Mouse (Mus musculus): ENCODE data around the gene Pam. TPM values are rescaled to one million over a fixed set of nuclear protein-coding genes. Genes with fewer than 3 reads are reported as not detected.

Gene Pam
- polyA plus RNA-seq, 1 experiment from 2014 or later, result 77.3 TPM

GRCm38 (mm10) chr1:97938586-97938985, 156.9 kb downstream of the Pam start:
- Histone ChIP-seq H3K9ac (replicated peaks; ENCODE audit: low read depth, low read length) (no peak overlapping the region), H3K4me2 (replicated peaks; ENCODE audit: low read depth, low read length) (no peak overlapping the region), H3K27ac (ENCODE audit: low read length) (no peak overlapping the region), H3K9me3 (ENCODE audit: control insufficient read depth, low read depth, low read length) (no peaks in the 10 kb centered on the region), H3K4me3 (ENCODE audit: low read depth, low read length) (no peak overlapping the region), H3K4me1 (ENCODE audit: control insufficient read depth, insufficient read depth, low read length) (peaks cover 4% of the 10 kb centered on the region), H3K36me3 (ENCODE audit: control insufficient read depth, insufficient read depth, low read length) (no peaks in the 10 kb centered on the region), H3K27me3 (ENCODE audit: control insufficient read depth, insufficient read depth, low read length) (no peaks in the 10 kb centered on the region)
- no peak for ATAC-seq (ENCODE audit: insufficient number of reproducible peaks, insufficient read depth, low FRiP score, low read depth)
- 84% methylated on average over 3 of the region's 3 CpGs for WGBS

DNA sequence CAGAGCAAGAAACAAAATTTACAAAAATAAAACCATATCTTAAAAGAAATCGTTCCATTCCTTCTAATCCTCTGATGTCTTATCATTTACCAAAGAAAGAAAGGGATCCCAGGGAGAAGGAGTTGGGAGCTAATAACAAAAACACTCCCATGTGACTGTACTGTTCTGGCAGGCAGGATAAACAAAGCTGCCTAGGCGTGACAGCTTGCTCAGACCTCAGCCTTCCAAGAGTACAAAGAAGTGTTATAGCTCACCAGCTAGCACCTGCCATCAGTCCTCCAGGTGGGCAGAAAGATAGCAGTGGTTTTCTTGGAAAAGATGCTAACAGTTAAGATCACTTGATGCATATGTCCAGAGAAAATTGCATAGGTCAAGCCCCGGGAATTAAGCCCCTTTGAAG, 157.4 kb downstream of the Pam start:
- Histone ChIP-seq H3K27me3 (ENCODE audit: control insufficient read depth, insufficient read depth, low read length) (no peaks in the 10 kb centered on the region), H3K4me2 (replicated peaks; ENCODE audit: low read depth, low read length) (no peak overlapping the region), H3K9ac (replicated peaks; ENCODE audit: low read depth, low read length) (no peak overlapping the region), H3K36me3 (ENCODE audit: control insufficient read depth, insufficient read depth, low read length) (no peaks in the 10 kb centered on the region), H3K27ac (ENCODE audit: low read length) (no peak overlapping the region), H3K4me3 (ENCODE audit: low read depth, low read length) (no peak overlapping the region), H3K4me1 (ENCODE audit: control insufficient read depth, insufficient read depth, low read length) (peaks cover 4% of the 10 kb centered on the region), H3K9me3 (ENCODE audit: control insufficient read depth, low read depth, low read length) (no peaks in the 10 kb centered on the region)
- ATAC-seq (ENCODE audit: insufficient number of reproducible peaks, insufficient read depth, low FRiP score, low read depth), result no peak
- 39% methylated on average over 3 of the region's 3 CpGs for WGBS

DNA sequence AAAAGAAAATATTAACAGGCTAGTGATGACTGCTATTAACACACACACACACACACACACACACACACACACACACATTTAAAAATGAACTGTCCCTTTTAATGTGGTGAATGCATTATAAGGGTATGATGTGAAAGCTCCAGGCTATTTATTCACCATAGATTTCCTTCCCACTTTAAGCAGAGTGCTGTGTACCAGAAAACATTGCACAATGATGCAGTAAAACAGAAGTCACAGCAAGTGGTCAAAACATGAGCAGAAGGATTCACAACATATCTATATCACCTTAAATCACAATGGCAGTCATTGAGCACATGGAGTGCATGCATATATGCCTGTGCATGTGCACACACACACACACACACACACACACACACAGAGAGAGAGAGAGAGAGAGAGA, 160.5 kb downstream of the Pam start:
- H3K27me3 ChIP-seq (ENCODE audit: control insufficient read depth, insufficient read depth, low read length), result no peaks in the 10 kb centered on the region
- no peak overlapping the region for H3K4me3 ChIP-seq (ENCODE audit: low read depth, low read length)
- no peak overlapping the region for H3K27ac ChIP-seq (ENCODE audit: low read length)
- H3K9me3 ChIP-seq (ENCODE audit: control insufficient read depth, low read depth, low read length), result no peaks in the 10 kb centered on the region
- no peak overlapping the region for H3K4me2 ChIP-seq (replicated peaks; ENCODE audit: low read depth, low read length)
- H3K4me1 ChIP-seq (ENCODE audit: control insufficient read depth, insufficient read depth, low read length), result peaks cover 4% of the 10 kb centered on the region
- no peak overlapping the region for H3K9ac ChIP-seq (replicated peaks; ENCODE audit: low read depth, low read length)
- no peaks in the 10 kb centered on the region for H3K36me3 ChIP-seq (ENCODE audit: control insufficient read depth, insufficient read depth, low read length)
- no peak for ATAC-seq (ENCODE audit: insufficient number of reproducible peaks, insufficient read depth, low FRiP score, low read depth)

GRCm38 (mm10) chr1:97931220-97931619, 164.2 kb downstream of the Pam start:
- 90% methylated on average over 4 of the region's 4 CpGs for whole genome bisulfite sequencing
- no peak overlapping the region for H3K4me2 ChIP-seq (replicated peaks; ENCODE audit: low read depth, low read length)
- H3K4me1 ChIP-seq (ENCODE audit: control insufficient read depth, insufficient read depth, low read length), result no peaks in the 10 kb centered on the region
- no peaks in the 10 kb centered on the region for H3K36me3 ChIP-seq (ENCODE audit: control insufficient read depth, insufficient read depth, low read length)
- ATAC-seq (ENCODE audit: insufficient number of reproducible peaks, insufficient read depth, low FRiP score, low read depth), result no peak
- H3K9ac ChIP-seq (replicated peaks; ENCODE audit: low read depth, low read length), result no peak overlapping the region
- no peaks in the 10 kb centered on the region for H3K9me3 ChIP-seq (ENCODE audit: control insufficient read depth, low read depth, low read length)
- no peak overlapping the region for H3K4me3 ChIP-seq (ENCODE audit: low read depth, low read length)
- no peak overlapping the region for H3K27ac ChIP-seq (ENCODE audit: low read length)
- H3K27me3 ChIP-seq (ENCODE audit: control insufficient read depth, insufficient read depth, low read length), result no peaks in the 10 kb centered on the region

DNA sequence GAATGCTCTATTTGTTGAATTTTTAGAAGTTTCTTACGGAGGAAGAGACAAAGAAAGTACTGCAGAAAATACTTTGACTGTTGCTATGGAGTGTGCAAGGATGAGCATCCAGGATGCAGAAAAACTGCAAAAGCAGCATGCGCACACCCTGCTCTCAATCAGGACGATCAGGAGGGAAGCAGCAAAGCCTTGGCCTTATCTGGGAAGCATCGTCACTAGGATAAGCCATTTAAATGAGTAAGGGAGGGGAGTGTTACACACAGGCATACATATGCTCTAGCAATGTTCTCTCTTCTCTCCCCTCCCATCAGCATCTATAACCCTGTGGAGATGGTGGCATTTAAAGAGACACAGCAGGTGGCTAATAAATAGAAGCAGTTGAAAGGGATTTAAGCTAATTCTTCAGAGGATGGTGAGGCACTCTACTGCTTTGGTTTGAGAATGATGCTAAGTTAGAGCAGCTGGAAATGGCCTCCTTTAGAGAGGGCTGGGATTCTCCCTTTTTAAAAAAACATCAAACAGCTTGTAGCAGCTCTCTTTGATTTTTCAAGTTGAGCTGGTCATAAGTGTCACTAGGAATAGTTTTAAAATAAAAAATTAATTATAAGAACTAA, 165.9 kb downstream of the Pam start:
- H3K36me3 ChIP-seq (ENCODE audit: control insufficient read depth, insufficient read depth, low read length), result no peaks in the 10 kb centered on the region
- no peak overlapping the region for H3K4me2 ChIP-seq (replicated peaks; ENCODE audit: low read depth, low read length)
- WGBS, result 61% methylated on average over 4 of the region's 4 CpGs
- no peak overlapping the region for H3K4me3 ChIP-seq (ENCODE audit: low read depth, low read length)
- no peak overlapping the region for H3K9ac ChIP-seq (replicated peaks; ENCODE audit: low read depth, low read length)
- no peaks in the 10 kb centered on the region for H3K9me3 ChIP-seq (ENCODE audit: control insufficient read depth, low read depth, low read length)
- no peak for ATAC-seq (ENCODE audit: insufficient number of reproducible peaks, insufficient read depth, low FRiP score, low read depth)
- no peak overlapping the region for H3K27ac ChIP-seq (ENCODE audit: low read length)
- H3K4me1 ChIP-seq (ENCODE audit: control insufficient read depth, insufficient read depth, low read length), result no peaks in the 10 kb centered on the region
- no peaks in the 10 kb centered on the region for H3K27me3 ChIP-seq (ENCODE audit: control insufficient read depth, insufficient read depth, low read length)

- H3K9me3 ChIP-seq (ENCODE audit: control insufficient read depth, low read depth, low read length), result no peaks in the 10 kb centered on the region
- H3K27ac ChIP-seq (ENCODE audit: low read length), result no peak overlapping the region
- no peaks in the 10 kb centered on the region for H3K27me3 ChIP-seq (ENCODE audit: control insufficient read depth, insufficient read depth, low read length)
- no peak overlapping the region for H3K4me3 ChIP-seq (ENCODE audit: low read depth, low read length)
- no peak for ATAC-seq (ENCODE audit: insufficient number of reproducible peaks, insufficient read depth, low FRiP score, low read depth)
- H3K9ac ChIP-seq (replicated peaks; ENCODE audit: low read depth, low read length), result no peak overlapping the region
- H3K4me2 ChIP-seq (replicated peaks; ENCODE audit: low read depth, low read length), result no peak overlapping the region
- peaks cover 8% of the 10 kb centered on the region for H3K4me1 ChIP-seq (ENCODE audit: control insufficient read depth, insufficient read depth, low read length)
- WGBS, result 80% methylated on average over 7 of the region's 7 CpGs
- no peaks in the 10 kb centered on the region for H3K36me3 ChIP-seq (ENCODE audit: control insufficient read depth, insufficient read depth, low read length)
These were observed 168.7 kb downstream of the Pam start for GRCm38 (mm10) chr1:97926789-97927188.

DNA sequence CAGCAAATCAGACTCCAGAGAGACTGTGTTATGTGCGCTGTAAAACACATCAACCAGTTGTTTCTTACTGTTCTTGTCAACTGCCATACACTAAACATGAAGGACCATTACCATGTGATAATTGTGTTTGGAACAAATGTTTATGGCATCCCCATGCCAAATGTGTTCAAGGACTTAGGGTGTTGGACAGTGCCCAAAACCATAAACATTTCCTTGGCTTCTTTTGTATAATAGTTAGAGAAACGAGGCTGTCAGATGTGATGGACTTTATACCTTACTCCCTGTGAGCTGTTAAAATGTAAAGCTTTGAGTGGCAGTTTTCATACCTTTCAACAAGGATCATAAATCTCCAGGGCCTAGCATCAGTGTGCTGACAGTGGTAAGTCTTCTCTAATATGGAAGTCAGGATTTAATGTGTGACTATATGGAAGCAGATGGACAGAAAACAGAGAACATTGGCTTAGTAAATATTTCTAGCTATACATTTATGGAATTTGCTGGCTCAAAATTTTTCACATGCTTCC, 169.4 kb downstream of the Pam start:
- H3K4me3 ChIP-seq (ENCODE audit: low read depth, low read length), result no peak overlapping the region
- H3K27me3 ChIP-seq (ENCODE audit: control insufficient read depth, insufficient read depth, low read length), result no peaks in the 10 kb centered on the region
- no peak overlapping the region for H3K9ac ChIP-seq (replicated peaks; ENCODE audit: low read depth, low read length)
- no peak overlapping the region for H3K27ac ChIP-seq (ENCODE audit: low read length)
- no peak overlapping the region for H3K4me2 ChIP-seq (replicated peaks; ENCODE audit: low read depth, low read length)
- no peaks in the 10 kb centered on the region for H3K9me3 ChIP-seq (ENCODE audit: control insufficient read depth, low read depth, low read length)
- 69% methylated on average over 2 of the region's 2 CpGs for WGBS
- no peak for ATAC-seq (ENCODE audit: insufficient number of reproducible peaks, insufficient read depth, low FRiP score, low read depth)
- no peaks in the 10 kb centered on the region for H3K36me3 ChIP-seq (ENCODE audit: control insufficient read depth, insufficient read depth, low read length)
- peaks cover 8% of the 10 kb centered on the region for H3K4me1 ChIP-seq (ENCODE audit: control insufficient read depth, insufficient read depth, low read length)

- H3K4me2 ChIP-seq (replicated peaks; ENCODE audit: low read depth, low read length), result no peak overlapping the region
- H3K9me3 ChIP-seq (ENCODE audit: control insufficient read depth, low read depth, low read length), result no peaks in the 10 kb centered on the region
- peaks cover 14% of the 10 kb centered on the region for H3K4me1 ChIP-seq (ENCODE audit: control insufficient read depth, insufficient read depth, low read length)
- no peaks in the 10 kb centered on the region for H3K27me3 ChIP-seq (ENCODE audit: control insufficient read depth, insufficient read depth, low read length)
- no peak overlapping the region for H3K4me3 ChIP-seq (ENCODE audit: low read depth, low read length)
- ATAC-seq (ENCODE audit: insufficient number of reproducible peaks, insufficient read depth, low FRiP score, low read depth), result no peak
- H3K27ac ChIP-seq (ENCODE audit: low read length), result no peak overlapping the region
- WGBS, result 67% methylated on average over 6 of the region's 6 CpGs
- no peak overlapping the region for H3K9ac ChIP-seq (replicated peaks; ENCODE audit: low read depth, low read length)
- H3K36me3 ChIP-seq (ENCODE audit: control insufficient read depth, insufficient read depth, low read length), result no peaks in the 10 kb centered on the region
These were observed 173.1 kb downstream of the Pam start for GRCm38 (mm10) chr1:97922395-97922794.

DNA sequence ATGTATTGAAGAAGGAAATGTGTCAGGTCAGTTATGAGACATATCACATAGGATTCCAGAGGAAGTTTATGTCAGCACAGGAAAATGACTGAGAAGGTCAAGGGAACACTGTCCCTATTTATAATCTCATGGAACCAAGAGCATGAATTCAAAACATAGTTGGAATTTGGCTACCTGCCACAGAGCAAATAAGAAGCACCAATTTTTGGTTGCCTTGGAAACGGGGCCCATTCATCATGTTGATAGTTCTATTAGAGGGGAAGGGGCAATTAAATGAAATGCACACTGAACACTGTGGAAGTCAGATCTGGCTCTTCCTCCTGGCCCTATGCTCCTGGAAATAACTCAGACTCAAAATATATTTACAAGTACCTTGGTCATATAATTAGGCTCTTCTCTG, 173.6 kb downstream of the Pam start:
- Histone ChIP-seq H3K4me3 (ENCODE audit: low read depth, low read length) (no peak overlapping the region), H3K4me1 (ENCODE audit: control insufficient read depth, insufficient read depth, low read length) (peaks cover 14% of the 10 kb centered on the region), H3K4me2 (replicated peaks; ENCODE audit: low read depth, low read length) (no peak overlapping the region), H3K27ac (ENCODE audit: low read length) (no peak overlapping the region), H3K36me3 (ENCODE audit: control insufficient read depth, insufficient read depth, low read length) (no peaks in the 10 kb centered on the region), H3K9ac (replicated peaks; ENCODE audit: low read depth, low read length) (no peak overlapping the region), H3K9me3 (ENCODE audit: control insufficient read depth, low read depth, low read length) (no peaks in the 10 kb centered on the region), H3K27me3 (ENCODE audit: control insufficient read depth, insufficient read depth, low read length) (no peaks in the 10 kb centered on the region)
- ATAC-seq (ENCODE audit: insufficient number of reproducible peaks, insufficient read depth, low FRiP score, low read depth), result no peak
- 61% methylated on average over 1 of the region's 1 CpGs for WGBS

Data from stomach, embryonic 14.5 days (tissue).